Mouse (Mus musculus) liver, embryonic 11.5 days (tissue): ENCODE results near the gene Ikzf3. TPM values are rescaled to one million over a fixed set of nuclear protein-coding genes. Genes with fewer than 3 reads are reported as not detected.

ENCODE experiments used
- ATAC-seq: fragments of 200-750 bp; cut with Nextera tagmentation; replicated peaks from 2 replicates; pipeline ENCODE4 v1.8.0; 2017; ENCODE audit warnings: moderate number of reproducible peaks, mild to moderate bottlenecking, moderate TSS enrichment, moderate library complexity; ENCODE audit not compliant: low FRiP score
- DNase-seq: peaks from one replicate; pipeline ENCODE4 v3.0.0-alpha.2; 2017; ENCODE audit warnings: low spot score
- H3K27ac ChIP-seq: fragments of 300-500 bp; sonication (generic); 2 replicates; pipeline ENCODE4 v1.5.1; 2014; ENCODE audit warnings: mild to moderate bottlenecking, low read depth, low read length, control low read depth
- H3K27me3 ChIP-seq: fragments of 300-500 bp; sonication (generic); replicated peaks from 2 replicates; pipeline ENCODE4 v1.6.1; 2014; ENCODE audit warnings: low read length, mixed read lengths; ENCODE audit not compliant: control insufficient read depth, insufficient read depth
- H3K36me3 ChIP-seq: fragments of 300-500 bp; sonication (generic); 2 replicates; pipeline ENCODE4 v1.6.1; 2014; ENCODE audit warnings: mild to moderate bottlenecking, low read length, moderate library complexity, mixed read lengths; ENCODE audit not compliant: control insufficient read depth, insufficient read depth
- H3K4me1 ChIP-seq: fragments of 300-500 bp; sonication (generic); replicated peaks from 2 replicates; pipeline ENCODE4 v1.6.1; 2014; ENCODE audit warnings: low read length, mixed read lengths; ENCODE audit not compliant: control insufficient read depth, insufficient read depth
- H3K4me2 ChIP-seq: fragments of 300-500 bp; sonication (generic); 2 replicates; pipeline ENCODE4 v1.6.1; 2014; ENCODE audit warnings: mild to moderate bottlenecking, control low read depth, moderate library complexity
- H3K4me3 ChIP-seq: fragments of 300-500 bp; sonication (generic); 2 replicates; pipeline ENCODE4 v1.5.1; 2014; ENCODE audit warnings: low read depth, low read length, control low read depth
- H3K9ac ChIP-seq: fragments of 300-500 bp; sonication (generic); 2 replicates; pipeline ENCODE4 v1.6.1; 2014; ENCODE audit warnings: low read depth, low read length, control low read depth
- H3K9me3 ChIP-seq: fragments of 300-500 bp; sonication (generic); 2 replicates; pipeline ENCODE4 v1.6.1; 2016; ENCODE audit warnings: low read length, inconsistent platforms, mixed read lengths; ENCODE audit not compliant: control insufficient read depth
- WGBS: fragments of 180-500 bp; shearing (Covaris S2); extraction: QIAGEN DNeasy Blood & Tissue Kit; methylation state at CpG from one replicate; pipeline ENCODE4 v1.1.7; 2014; 5-methylcytosine and 5-hydroxymethylcytosine counted together
- polyA plus RNA-seq: library from polyadenylated mRNA; unstranded; fragments of >200 nt; fragmentation: Nextera tagmentation; extraction: Ambion mirVana; gene quantifications from 2 replicates; pipeline ENCODE4 v1.2.1, GENCODE M21; 2014

Gene Ikzf3
- polyA plus RNA-seq, 1 experiment from 2014 or later = 0.04 TPM

DNA sequence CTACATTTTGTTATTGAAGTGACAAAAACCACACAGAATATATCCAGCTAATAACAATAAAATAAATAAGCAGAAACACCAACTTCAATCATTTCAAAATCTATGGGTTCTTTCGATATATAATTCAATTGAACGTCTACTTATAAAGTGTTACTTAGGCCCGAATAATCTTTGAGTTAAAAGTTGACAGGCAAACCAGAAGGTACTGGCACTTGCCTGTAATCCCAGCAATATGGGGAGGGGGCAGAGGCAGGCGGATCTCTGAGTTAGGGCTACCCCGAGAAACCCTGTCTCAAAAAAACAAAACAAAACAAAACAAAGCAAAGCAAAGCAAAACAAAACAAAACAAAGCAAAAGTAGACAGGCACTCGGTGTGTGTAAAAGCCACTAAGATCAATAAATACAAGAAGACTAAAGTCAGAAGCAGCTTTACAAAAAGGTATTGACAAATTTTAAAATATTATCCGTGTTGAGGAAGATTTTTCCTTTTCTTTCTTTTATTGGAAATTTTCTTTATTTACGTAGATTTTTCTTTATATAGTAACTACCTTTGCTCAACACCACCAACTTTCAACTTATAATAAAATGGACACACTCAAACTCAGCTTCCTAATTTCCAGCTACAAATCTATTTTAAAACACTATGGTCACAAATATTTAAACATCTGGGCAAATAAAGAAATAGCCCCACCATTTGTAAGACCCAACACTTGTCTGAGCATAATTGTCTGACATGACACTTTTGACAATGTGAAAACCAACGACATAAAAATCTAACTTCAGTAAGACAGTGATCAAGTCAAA lies 70.0 kb downstream of the Ikzf3 start:
- Histone ChIP-seq H3K4me1 (no peaks in the 10 kb centered on the region), H3K9me3 (no peaks in the 10 kb centered on the region), H3K27ac (no peak overlapping the region), H3K4me2 (no peak overlapping the region), H3K36me3 (no peaks in the 10 kb centered on the region), H3K9ac (no peak overlapping the region), H3K27me3 (0 out of 2 replicates have a peak, but pooled peaks cover 4% of the 10 kb centered on the region), H3K4me3 (no peak overlapping the region)
- no peak for ATAC-seq
- whole genome bisulfite sequencing = 83% methylated on average over 9 of the region's 9 CpGs
- DNase-seq = no peak

DNA sequence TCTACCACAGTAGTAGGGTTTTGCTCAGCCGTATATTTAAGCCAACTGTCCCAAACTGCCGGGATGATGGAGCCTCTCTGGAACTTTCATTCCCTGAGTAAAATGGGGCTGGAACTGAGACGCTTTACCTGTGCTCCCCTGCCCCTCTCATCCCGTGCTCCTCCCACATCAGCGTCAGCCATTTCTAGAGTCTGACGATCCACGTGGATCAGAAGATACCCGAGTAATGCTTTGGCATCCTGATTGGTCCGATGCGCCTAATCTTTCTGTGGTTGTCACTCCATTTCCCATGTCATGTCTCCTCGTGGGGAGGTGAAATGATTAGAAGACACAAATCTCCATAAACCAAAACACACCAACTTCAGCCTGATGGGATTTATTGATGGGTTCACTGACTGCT lies 70.9 kb downstream of the Ikzf3 start:
- Histone ChIP-seq H3K4me1 (no peaks in the 10 kb centered on the region), H3K27me3 (0 out of 2 replicates have a peak, but pooled peaks cover 4% of the 10 kb centered on the region), H3K9me3 (no peaks in the 10 kb centered on the region), H3K9ac (no peak overlapping the region), H3K4me2 (no peak overlapping the region), H3K4me3 (no peak overlapping the region), H3K36me3 (no peaks in the 10 kb centered on the region), H3K27ac (no peak overlapping the region)
- ATAC-seq (no peak), DNase-seq (no peak)
- WGBS = 81% methylated on average over 11 of the region's 11 CpGs

DNA sequence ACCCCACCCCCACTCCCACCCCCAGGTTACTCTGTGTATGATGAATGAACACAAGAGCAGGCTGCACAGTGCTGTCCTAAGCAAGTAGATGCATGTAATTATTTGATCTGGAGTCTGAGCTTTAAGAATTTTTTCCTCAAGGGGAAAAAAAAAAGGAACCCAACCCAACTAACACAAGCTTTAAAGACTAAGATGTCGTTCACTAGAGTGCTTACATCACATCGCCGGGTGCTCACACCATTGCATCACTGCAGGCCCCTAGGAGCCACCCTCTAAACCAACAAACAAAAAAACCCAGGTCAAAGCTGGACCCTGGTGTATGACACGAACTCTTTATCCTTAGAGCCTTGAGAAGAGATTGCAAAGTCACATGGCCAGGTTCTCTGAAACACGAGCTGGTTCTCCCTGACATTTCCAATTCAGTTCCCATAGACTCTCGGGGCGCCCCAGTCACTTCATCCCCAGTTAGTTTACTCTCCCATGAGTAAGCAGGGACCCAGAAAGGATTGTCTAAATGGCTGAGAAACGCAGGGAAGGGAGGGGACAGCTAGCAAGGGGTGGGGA lies 71.8 kb downstream of the Ikzf3 start:
- Histone ChIP-seq H3K9ac (no peak overlapping the region), H3K4me2 (no peak overlapping the region), H3K4me3 (no peak overlapping the region), H3K27ac (no peak overlapping the region), H3K9me3 (no peaks in the 10 kb centered on the region), H3K27me3 (0 out of 2 replicates have a peak, but pooled peaks cover 4% of the 10 kb centered on the region), H3K4me1 (no peaks in the 10 kb centered on the region), H3K36me3 (no peaks in the 10 kb centered on the region)
- no peak for DNase-seq
- ATAC-seq = no peak
- WGBS = 52% methylated on average over 8 of the region's 8 CpGs

DNA sequence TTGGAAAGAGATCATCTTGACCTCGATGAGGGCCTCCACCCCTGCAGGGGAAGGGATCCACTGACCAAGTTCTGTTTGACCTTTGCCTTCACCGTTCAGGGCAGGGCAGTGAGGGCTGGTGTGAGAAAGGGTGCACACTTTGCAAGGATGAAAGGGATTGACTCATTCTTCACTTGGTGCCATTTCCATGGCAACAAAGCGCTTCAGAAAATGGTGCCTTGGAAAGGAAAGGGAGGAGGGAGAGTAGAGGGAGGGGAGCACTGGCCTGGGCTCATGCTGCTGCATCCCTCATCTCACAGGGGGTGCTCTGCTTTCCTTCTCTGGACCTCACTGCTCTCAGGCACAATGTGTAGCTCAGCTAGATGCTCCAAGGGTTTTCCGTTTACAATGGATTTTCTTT lies 73.1 kb downstream of the Ikzf3 start:
- Histone ChIP-seq H3K4me2 (no peak overlapping the region), H3K9me3 (no peaks in the 10 kb centered on the region), H3K9ac (no peak overlapping the region), H3K4me1 (no peaks in the 10 kb centered on the region), H3K4me3 (no peak overlapping the region), H3K36me3 (no peaks in the 10 kb centered on the region), H3K27ac (no peak overlapping the region), H3K27me3 (peaks cover 4% of the 10 kb centered on the region; the same call in 1 of the 2 replicates)
- ATAC-seq (no peak), DNase-seq (no peak)
- WGBS = 60% methylated on average over 4 of the region's 4 CpGs

DNA sequence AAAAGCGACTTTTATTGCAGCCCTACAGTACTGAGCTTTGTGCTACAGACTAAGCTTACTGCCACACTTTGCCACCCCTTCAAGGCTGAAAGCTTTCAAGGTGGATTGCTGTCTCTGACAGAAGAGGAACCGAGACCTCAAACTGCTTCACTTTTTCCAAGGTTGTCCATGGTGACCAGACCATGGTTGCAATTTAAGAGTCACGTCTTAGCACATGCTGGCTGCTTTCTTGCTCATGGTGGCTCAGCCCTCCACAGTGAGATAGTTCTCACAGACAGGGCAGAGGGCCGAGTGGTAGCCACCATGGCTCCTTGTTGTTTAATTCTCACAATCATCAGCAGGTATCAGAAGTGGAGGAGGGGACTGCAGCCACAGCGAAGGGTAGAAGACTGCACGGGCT lies 75.0 kb downstream of the Ikzf3 start:
- H3K27me3 ChIP-seq = peaks cover 5% of the 10 kb centered on the region
- H3K4me3 ChIP-seq = no peak overlapping the region
- H3K27ac ChIP-seq = no peak overlapping the region
- H3K9me3 ChIP-seq = no peaks in the 10 kb centered on the region
- no peaks in the 10 kb centered on the region for H3K36me3 ChIP-seq
- no peak for DNase-seq
- WGBS = 69% methylated on average over 6 of the region's 6 CpGs
- ATAC-seq = no peak
- H3K9ac ChIP-seq = no peak overlapping the region
- H3K4me2 ChIP-seq = no peak overlapping the region
- H3K4me1 ChIP-seq = no peaks in the 10 kb centered on the region

DNA sequence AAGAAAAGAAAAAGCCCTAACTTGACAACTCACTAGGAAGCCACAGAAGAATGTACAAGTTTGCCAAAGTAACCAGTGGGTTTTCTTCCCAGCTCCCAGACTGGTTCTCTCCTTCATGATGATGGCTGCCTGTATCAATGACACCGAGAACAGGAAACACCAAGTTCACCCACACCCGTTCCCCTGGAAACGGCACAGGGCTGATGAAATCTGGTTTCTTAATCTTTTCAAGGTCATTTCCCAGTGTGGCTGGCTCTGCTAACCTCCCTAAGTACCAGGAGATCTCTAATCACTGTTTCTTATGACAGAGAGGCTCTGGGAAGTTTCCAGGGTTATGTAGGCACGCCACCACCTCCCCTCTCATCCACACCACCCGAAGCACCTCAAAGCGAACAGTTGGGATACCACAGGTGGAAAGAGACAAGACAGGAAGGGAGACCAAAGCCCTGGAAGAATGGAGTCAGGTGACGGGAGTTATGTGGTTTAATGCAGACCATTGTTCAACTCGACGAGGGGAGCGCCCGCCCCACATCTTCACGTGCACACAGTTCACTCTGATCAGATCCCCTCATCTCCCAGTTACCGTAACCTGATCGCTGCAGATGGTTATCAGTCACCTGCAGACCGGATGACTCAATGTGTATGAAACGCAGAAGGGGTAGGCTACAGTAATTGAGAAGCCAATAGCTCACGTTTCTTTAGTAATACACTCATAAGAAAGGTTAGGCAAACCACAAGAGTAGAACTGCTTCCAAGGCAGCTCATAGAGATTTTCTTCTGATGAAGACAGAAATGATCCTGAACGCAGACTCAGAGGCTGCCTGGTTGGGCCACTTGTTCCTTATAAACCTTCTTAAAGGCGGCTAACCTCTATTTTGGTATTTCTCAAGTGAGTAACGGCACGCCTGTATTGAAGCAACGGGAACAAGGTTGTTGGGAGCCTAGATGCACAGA lies 75.8 kb downstream of the Ikzf3 start:
- no peak overlapping the region for H3K4me2 ChIP-seq
- no peak overlapping the region for H3K27ac ChIP-seq
- H3K4me1 ChIP-seq = no peaks in the 10 kb centered on the region
- peaks cover 7% of the 10 kb centered on the region for H3K27me3 ChIP-seq
- no peak overlapping the region for H3K9ac ChIP-seq
- DNase-seq = no peak
- WGBS = 68% methylated on average over 22 of the region's 22 CpGs
- no peak overlapping the region for H3K4me3 ChIP-seq
- no peak for ATAC-seq
- no peaks in the 10 kb centered on the region for H3K36me3 ChIP-seq
- no peaks in the 10 kb centered on the region for H3K9me3 ChIP-seq

DNA sequence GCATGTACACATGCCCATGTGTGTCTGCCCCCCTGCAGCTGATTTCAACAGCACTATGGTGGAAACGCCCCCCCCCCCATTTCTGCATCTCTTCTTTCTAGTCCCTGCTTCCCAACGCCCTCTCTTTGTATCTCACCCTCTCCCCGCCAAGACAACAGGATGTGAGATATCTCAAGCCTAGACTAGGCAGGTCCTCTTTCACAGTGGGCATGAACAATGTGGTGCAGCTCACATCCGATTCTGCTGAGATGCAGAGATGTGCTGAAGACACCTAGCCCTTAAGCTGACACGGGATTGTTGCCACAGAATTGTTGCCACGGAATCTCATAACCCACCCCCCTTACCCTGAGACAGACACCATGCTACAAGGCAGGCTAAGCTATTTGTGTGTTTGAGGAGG lies 81.3 kb downstream of the Ikzf3 start:
- WGBS = 63% methylated on average over 6 of the region's 6 CpGs
- Histone ChIP-seq H3K9me3 (no peaks in the 10 kb centered on the region), H3K36me3 (no peaks in the 10 kb centered on the region), H3K4me3 (no peak overlapping the region), H3K4me1 (no peaks in the 10 kb centered on the region), H3K27me3 (peaks cover 27% of the 10 kb centered on the region), H3K4me2 (no peak overlapping the region), H3K9ac (no peak overlapping the region), H3K27ac (no peak overlapping the region)
- ATAC-seq = no peak
- no peak for DNase-seq

DNA sequence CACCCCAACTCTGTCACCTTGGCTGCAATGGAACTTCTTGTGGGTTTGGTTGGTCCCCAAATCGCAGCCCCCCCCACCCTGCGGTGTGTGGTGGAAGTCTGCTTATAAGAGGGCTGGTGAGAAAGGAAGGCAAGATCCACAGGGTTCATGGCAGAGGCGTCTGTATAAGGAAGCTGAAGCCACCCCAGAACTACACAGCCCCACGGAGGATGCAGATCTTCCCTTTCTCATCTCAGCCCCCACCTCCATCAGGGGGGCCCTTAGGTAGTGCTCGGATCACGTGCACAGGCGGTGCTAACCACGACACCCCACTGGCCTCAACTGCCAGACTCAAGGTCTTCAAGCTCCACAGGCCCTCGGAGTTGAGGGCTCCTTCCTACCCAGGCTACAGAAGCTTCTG lies 81.9 kb downstream of the Ikzf3 start:
- Histone ChIP-seq H3K4me3 (no peak overlapping the region), H3K9me3 (no peaks in the 10 kb centered on the region), H3K27ac (no peak overlapping the region), H3K4me2 (no peak overlapping the region), H3K9ac (no peak overlapping the region), H3K4me1 (no peaks in the 10 kb centered on the region), H3K36me3 (no peaks in the 10 kb centered on the region), H3K27me3 (peaks cover 33% of the 10 kb centered on the region)
- DNase-seq (no peak), ATAC-seq (no peak)
- 74% methylated on average over 9 of the region's 9 CpGs for WGBS
